Mouse (Mus musculus) hindbrain, embryonic 11.5 days (tissue): ENCODE measurements around the gene Pgp. TPM values are rescaled to one million over a fixed set of nuclear protein-coding genes. Genes with fewer than 3 reads are reported as not detected.

Experiments
- ATAC-seq: fragments of 200-750 bp; cut with Nextera tagmentation; 2 replicates; pipeline ENCODE4 v1.8.0; 2017; ENCODE audit warnings: mild to moderate bottlenecking, moderate TSS enrichment, moderate library complexity; ENCODE audit not compliant: low FRiP score
- DNase-seq: peaks from one replicate; pipeline ENCODE4 v3.0.0-alpha.2; 2015; ENCODE audit warnings: low spot score
- H3K27ac ChIP-seq: fragments of 300-500 bp; sonication (generic); 2 replicates; pipeline ENCODE4 v1.5.1; 2014; ENCODE audit warnings: mild to moderate bottlenecking, low read depth, low read length
- H3K27me3 ChIP-seq: fragments of 300-500 bp; sonication (generic); 2 replicates; pipeline ENCODE4 v1.6.1; 2014; ENCODE audit warnings: mild to moderate bottlenecking, low read length, moderate library complexity, mixed read lengths; ENCODE audit not compliant: control insufficient read depth, insufficient read depth
- H3K36me3 ChIP-seq: fragments of 300-500 bp; sonication (generic); 2 replicates; pipeline ENCODE4 v1.6.1; 2014; ENCODE audit warnings: mild to moderate bottlenecking, low read length, moderate library complexity, mixed read lengths; ENCODE audit not compliant: control insufficient read depth, insufficient read depth
- H3K4me1 ChIP-seq: fragments of 300-500 bp; sonication (generic); replicated peaks from 2 replicates; pipeline ENCODE4 v1.6.1; 2014; ENCODE audit warnings: low read length, mixed read lengths; ENCODE audit not compliant: control insufficient read depth, insufficient read depth
- H3K4me2 ChIP-seq: fragments of 300-500 bp; sonication (generic); replicated peaks from 2 replicates; pipeline ENCODE4 v1.6.1; 2014; ENCODE audit warnings: mild to moderate bottlenecking, low read depth, low read length
- H3K4me3 ChIP-seq: fragments of 300-500 bp; sonication (generic); 2 replicates; pipeline ENCODE4 v1.5.1; 2014; ENCODE audit warnings: low read depth, low read length
- H3K9ac ChIP-seq: fragments of 300-500 bp; sonication (generic); 2 replicates; pipeline ENCODE4 v1.6.1; 2014; ENCODE audit warnings: low read depth, low read length
- H3K9me3 ChIP-seq: fragments of 300-500 bp; sonication (generic); 2 replicates; pipeline ENCODE4 v1.6.1; 2016; ENCODE audit warnings: low read length; ENCODE audit not compliant: control insufficient read depth
- WGBS: fragments of 180-500 bp; shearing (Covaris S2); extraction: QIAGEN DNeasy Blood & Tissue Kit; methylation state at CpG from one replicate; pipeline ENCODE4 v1.1.7; 2014; 5-methylcytosine and 5-hydroxymethylcytosine counted together
- polyA plus RNA-seq: library from polyadenylated mRNA; unstranded; fragments of >200 nt; fragmentation: Nextera tagmentation; extraction: Ambion mirVana; gene quantifications from 2 replicates; pipeline ENCODE4 v1.2.1, GENCODE M21; 2014

Gene Pgp
- polyA plus RNA-seq, 1 experiment from 2014 or later = 64.6 TPM

- DNase-seq = no peak
- Histone ChIP-seq H3K9me3 (no peaks in the 10 kb centered on the region), H3K4me3 (no peak overlapping the region), H3K27me3 (no peaks in the 10 kb centered on the region), H3K4me2 (no peak overlapping the region), H3K4me1 (no peaks in the 10 kb centered on the region), H3K36me3 (no peaks in the 10 kb centered on the region), H3K27ac (no peak overlapping the region), H3K9ac (no peak overlapping the region)
- ATAC-seq = no peak
- 49% methylated on average over 11 of the region's 11 CpGs for WGBS
These were observed 32.0 kb downstream of the Pgp start for GRCm38 (mm10) chr17:24502208-24502607.

- Histone ChIP-seq H3K4me2 (no peak overlapping the region), H3K9ac (no peak overlapping the region), H3K4me3 (no peak overlapping the region), H3K9me3 (no peaks in the 10 kb centered on the region), H3K27me3 (no peaks in the 10 kb centered on the region), H3K36me3 (peaks cover 7% of the 10 kb centered on the region; the same call in 1 of the 2 replicates), H3K27ac (no peak overlapping the region), H3K4me1 (no peaks in the 10 kb centered on the region)
- DNase-seq (no peak), ATAC-seq (no peak)
- 90% methylated on average over 10 of the region's 10 CpGs for WGBS
These were observed 33.9 kb downstream of the Pgp start for GRCm38 (mm10) chr17:24504085-24504484.

DNA sequence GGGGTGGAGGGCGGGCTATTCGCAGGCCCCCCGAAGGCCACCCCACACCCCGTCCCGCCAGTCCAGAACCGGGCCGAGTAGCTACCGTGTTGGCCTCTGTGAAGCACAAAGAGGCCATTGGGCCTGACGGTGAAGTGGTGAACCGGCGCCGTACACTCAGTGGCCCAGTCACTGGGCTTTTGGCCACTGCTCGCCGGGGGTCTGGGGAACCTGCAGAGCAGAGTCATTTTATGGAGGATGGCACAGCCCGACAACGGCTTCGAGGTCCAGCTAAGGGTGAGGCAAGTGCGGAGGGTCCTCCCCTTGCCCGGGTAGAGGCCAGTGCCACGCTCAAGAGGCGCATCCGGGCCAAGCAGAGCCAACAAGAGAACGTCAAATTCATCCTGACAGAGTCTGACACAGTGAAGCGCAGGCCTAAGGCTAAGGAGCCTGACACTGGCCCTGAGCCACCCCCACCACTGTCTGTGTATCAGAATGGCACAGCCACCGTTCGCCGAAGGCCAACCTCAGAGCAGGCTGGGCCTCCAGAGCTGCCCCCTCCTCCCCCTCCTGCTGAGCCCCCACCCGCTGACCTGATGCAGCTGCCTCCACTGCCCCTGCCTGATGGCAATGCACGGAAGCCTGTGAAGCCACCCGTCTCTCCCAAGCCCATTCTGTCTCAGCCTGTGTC lies 35.2 kb downstream of the Pgp start:
- Histone ChIP-seq H3K9ac (no peak overlapping the region), H3K9me3 (no peaks in the 10 kb centered on the region), H3K36me3 (peaks cover 7% of the 10 kb centered on the region; the same call in 1 of the 2 replicates), H3K4me2 (no peak overlapping the region), H3K4me3 (no peak overlapping the region), H3K27me3 (no peaks in the 10 kb centered on the region), H3K4me1 (no peaks in the 10 kb centered on the region), H3K27ac (no peak overlapping the region)
- ATAC-seq (no peak), DNase-seq (no peak)
- 92% methylated on average over 29 of the region's 30 CpGs for WGBS

DNA sequence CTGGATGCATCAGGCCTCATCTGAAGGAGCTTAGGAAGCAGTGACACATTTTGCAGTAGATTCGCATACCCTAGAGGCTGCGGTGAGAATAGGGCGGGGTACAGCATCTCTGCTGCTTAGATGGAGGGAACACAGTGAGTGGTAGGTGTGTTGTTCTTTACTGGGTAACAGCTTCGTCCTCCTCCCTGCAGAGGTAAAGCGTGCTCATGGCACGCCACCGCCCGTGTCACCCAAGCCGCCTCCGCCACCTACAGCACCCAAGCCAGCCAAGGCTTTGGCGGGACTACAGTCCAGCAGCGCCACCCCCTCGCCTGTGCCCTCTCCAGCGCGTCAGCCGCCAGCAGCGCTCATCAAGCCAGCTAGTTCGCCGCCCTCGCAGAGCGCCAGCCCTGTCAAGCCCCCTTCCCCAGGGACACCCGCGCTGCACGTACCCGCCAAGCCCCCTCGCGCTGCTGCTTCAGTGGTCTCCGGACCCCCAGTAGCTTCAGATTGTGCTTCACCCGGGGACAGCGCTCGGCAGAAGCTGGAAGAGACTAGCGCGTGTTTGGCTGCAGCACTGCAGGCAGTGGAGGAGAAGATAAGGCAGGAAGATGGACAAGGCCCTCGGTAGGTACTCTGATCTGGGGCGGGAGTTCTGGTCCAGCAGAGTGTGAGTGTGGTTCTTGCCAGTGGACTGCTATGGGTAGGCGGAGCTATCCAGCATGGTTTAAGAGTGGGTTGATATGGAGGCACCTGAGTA lies 36.3 kb downstream of the Pgp start:
- peaks cover 13% of the 10 kb centered on the region; the same call in 1 of the 2 replicates for H3K36me3 ChIP-seq
- WGBS = 25% methylated on average over 36 of the region's 36 CpGs
- no peak overlapping the region for H3K9ac ChIP-seq
- H3K4me1 ChIP-seq = no peaks in the 10 kb centered on the region
- DNase-seq = peak; percentile 36
- H3K4me3 ChIP-seq = no peak overlapping the region
- no peaks in the 10 kb centered on the region for H3K9me3 ChIP-seq
- no peak overlapping the region for H3K27ac ChIP-seq
- peak; percentile 34 for ATAC-seq
- H3K4me2 ChIP-seq = 0 out of 2 replicates have a peak overlapping the region, but pooled peaks have one; percentile 11
- H3K27me3 ChIP-seq = no peaks in the 10 kb centered on the region

GRCm38 (mm10) chr17:24507129-24507664 lies 37.0 kb downstream of the Pgp start:
- no peak overlapping the region for H3K4me2 ChIP-seq
- no peak overlapping the region for H3K27ac ChIP-seq
- H3K27me3 ChIP-seq = no peaks in the 10 kb centered on the region
- peaks cover 14% of the 10 kb centered on the region; the same call in 1 of the 2 replicates for H3K36me3 ChIP-seq
- ATAC-seq = peak; percentile 17; the same call in 1 of the 2 replicates
- 53% methylated on average over 19 of the region's 19 CpGs for WGBS
- H3K9me3 ChIP-seq = no peaks in the 10 kb centered on the region
- H3K4me1 ChIP-seq = no peaks in the 10 kb centered on the region
- no peak for DNase-seq
- H3K4me3 ChIP-seq = no peak overlapping the region
- no peak overlapping the region for H3K9ac ChIP-seq

DNA sequence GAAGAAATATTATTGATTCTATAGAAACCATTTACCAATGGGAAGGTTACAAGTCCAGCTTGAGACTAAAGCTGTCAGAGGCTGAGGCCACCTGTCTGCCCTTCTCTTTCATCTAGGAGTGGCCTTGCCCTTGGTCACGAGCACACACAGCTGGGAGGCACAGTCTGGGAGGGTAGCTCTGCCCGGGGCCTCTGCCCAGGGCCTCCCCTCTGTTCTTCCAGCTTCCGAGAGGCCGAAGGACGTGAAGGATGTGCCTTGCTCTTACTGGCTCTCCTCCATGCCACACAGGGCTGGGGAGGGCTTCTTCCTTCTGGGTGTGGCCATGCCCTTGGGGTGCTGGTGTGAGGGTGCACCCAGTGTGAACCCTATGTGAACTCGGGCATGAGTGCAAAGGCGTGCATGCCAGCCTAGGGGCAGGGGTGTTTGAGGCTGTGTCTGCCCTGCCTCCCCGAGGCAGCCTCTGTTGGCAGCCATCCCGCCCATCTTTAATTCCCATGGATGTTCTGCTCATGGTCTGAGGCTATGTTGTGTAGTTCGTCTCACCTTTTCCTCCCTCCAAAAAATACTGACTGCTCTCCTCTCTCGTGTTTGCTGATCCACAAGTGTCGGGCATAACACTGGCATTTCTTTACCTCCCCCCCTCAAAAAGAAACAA lies 37.7 kb downstream of the Pgp start:
- no peak for ATAC-seq
- Histone ChIP-seq H3K36me3 (peaks cover 14% of the 10 kb centered on the region; the same call in 1 of the 2 replicates), H3K9me3 (no peaks in the 10 kb centered on the region), H3K4me1 (no peaks in the 10 kb centered on the region), H3K4me3 (no peak overlapping the region), H3K4me2 (no peak overlapping the region), H3K9ac (no peak overlapping the region), H3K27ac (no peak overlapping the region), H3K27me3 (no peaks in the 10 kb centered on the region)
- no peak for DNase-seq
- 79% methylated on average over 12 of the region's 12 CpGs for WGBS

DNA sequence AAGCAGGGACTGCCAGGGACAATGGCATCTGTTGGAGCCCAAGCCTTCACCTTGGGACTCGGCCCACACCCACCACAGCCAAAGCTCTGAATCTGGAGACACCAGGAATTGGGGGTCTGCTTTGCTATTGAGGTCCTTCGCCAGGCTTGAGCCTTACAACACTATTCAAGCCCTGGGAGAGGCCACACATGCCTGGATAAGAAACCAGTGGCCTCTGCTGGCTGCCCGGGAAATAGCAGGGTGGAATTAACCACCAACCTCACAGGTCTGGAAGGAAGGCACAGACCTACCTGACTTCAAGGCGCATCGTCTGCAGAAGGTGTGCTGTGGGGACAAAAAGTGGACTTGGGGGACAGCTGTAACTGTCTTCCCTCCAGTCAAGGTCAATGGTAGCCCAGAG lies 43.4 kb downstream of the Pgp start:
- ATAC-seq (peak; percentile 35; the same call in 1 of the 2 replicates), DNase-seq (peak; percentile 61)
- no peaks in the 10 kb centered on the region for H3K4me1 ChIP-seq

DNA sequence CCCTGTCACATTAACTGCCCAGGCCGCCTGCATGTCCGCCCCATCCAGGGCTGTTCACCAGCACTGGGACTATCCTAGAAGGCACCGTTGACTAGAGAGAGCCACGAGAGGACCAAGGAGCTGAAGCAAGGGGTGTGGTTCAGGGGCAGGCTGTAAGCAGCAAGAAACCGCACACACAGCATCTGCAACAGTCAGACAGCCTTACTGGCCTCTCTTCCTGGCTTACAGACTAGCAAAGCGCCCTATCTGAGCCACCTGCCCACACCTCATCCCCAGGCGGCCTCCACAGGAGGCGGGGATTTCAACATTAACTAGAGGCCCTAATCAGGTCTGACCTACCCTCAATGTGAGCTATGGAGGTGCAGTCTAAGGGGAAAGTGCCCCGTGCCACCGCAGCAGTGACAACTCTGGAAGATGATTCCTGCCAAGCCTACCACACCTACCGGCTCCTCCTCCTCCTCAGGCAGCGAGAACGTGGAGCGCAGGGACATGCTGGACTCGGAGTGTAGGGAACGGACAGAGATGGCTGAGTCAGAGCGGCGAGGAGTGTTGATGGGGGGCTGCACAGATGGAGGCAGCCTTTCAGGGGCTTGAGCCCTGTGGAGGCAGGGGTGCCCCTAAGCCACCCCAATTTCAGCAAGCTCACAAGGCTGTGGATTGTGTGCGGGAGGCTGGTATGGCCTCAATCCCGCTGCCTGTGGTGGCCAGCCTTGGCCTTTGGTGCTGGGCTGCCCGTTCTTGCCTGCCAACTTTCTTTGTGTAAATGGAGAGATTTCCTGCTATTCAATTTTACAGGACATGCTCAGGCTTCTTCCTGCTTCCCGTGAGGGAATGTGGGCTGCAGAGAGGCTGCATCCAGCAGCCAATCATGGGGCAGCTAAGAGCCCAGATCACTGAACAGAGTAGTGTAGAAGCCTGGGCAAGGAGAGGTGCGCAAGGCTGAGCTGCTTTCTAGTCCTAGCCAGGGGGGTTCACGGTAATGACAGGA lies 44.4 kb downstream of the Pgp start:
- Histone ChIP-seq H3K9me3 (no peaks in the 10 kb centered on the region), H3K4me2 (no peak overlapping the region), H3K4me1 (no peaks in the 10 kb centered on the region), H3K36me3 (peaks cover 16% of the 10 kb centered on the region), H3K27me3 (no peaks in the 10 kb centered on the region), H3K4me3 (no peak overlapping the region), H3K9ac (no peak overlapping the region), H3K27ac (no peak overlapping the region)
- WGBS = 90% methylated on average over 24 of the region's 24 CpGs
- ATAC-seq (no peak), DNase-seq (no peak)

More for the DNA sequence above, 43.4 kb downstream of the Pgp start:
- 57% methylated on average over 5 of the region's 5 CpGs for WGBS
- H3K4me2 ChIP-seq = no peak overlapping the region
- no peak overlapping the region for H3K4me3 ChIP-seq
- H3K36me3 ChIP-seq = peaks cover 16% of the 10 kb centered on the region
- H3K27ac ChIP-seq = no peak overlapping the region
- no peak overlapping the region for H3K9ac ChIP-seq
- H3K9me3 ChIP-seq = no peaks in the 10 kb centered on the region
- H3K27me3 ChIP-seq = no peaks in the 10 kb centered on the region
